Mouse (Mus musculus) lung, adult 2 months (tissue): Measurements from ENCODE around the gene Syn3.

Experiments used
- CTCF ChIP-seq: fragments of 200-500 bp; IDR thresholded peaks from 2 replicates; pipeline ENCODE4 v1.5.1; 2011; ENCODE audit warnings: mild to moderate bottlenecking, low read length, control low read depth; ENCODE audit not compliant: insufficient read depth
- POLR2A ChIP-seq: fragments of 200-500 bp; IDR thresholded peaks from 2 replicates; pipeline ENCODE4 v1.6.1; 2011; ENCODE audit warnings: low read depth, mild to moderate bottlenecking, control low read depth, low read length, borderline replicate concordance; ENCODE audit errors: extremely low read depth

- TF ChIP-seq CTCF: no peak
- no peak for TF ChIP-seq POLR2A
These were observed 169.3 kb downstream of the Syn3 start for GRCm38 (mm10) chr10:86329241-86329882.
